Mouse (Mus musculus) brain, embryonic 14.5 days (tissue): ENCODE measurements at regions not wholly inside any gene's neighbourhood (a gene's known extent, or its start where the extent isn't known, plus 50 kb on each side); places are given as distances from the start of the nearest gene placed in this dataset.

Source experiments
- CTCF ChIP-seq: fragments of 200-500 bp; IDR thresholded peaks from 2 replicates; pipeline ENCODE4 v1.5.1; 2012; ENCODE audit warnings: inconsistent platforms, mild to moderate bottlenecking, moderate library complexity, borderline replicate concordance; ENCODE audit not compliant: insufficient read depth, insufficient read length; ENCODE audit errors: extremely low read depth
- POLR2A ChIP-seq: fragments of 200-500 bp; IDR thresholded peaks from 2 replicates; pipeline ENCODE4 v1.6.1; 2012; ENCODE audit warnings: mild to moderate bottlenecking, inconsistent platforms, borderline replicate concordance; ENCODE audit not compliant: poor library complexity, insufficient read depth, insufficient read length, severe bottlenecking; ENCODE audit errors: extremely low read depth

DNA sequence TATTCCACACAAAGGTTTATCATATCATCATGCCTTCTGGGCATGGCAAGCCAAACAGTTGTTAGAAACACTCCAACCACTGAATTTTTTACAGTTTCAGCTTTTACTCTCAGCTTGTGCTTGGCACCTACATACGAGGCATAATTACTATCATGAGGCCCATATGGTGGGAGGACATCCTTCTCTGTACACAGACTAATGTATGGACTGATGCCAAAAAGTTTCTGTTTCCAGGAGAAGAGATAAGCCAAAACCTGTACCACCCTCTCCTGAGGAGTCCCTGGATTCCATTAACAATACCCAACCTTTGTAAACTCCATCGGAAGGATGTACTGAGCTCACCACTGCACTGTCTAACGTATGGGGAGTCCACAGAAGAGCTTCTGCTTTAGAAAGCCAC, 698.9 kb downstream of the Utrn start:
- no peak for TF ChIP-seq CTCF
- no peak for TF ChIP-seq POLR2A
